Mouse (Mus musculus) bone marrow macrophage, adult 2 months (primary cell): ENCODE results near the gene Gad1.

Source experiments
- CTCF ChIP-seq: IDR thresholded peaks from 2 replicates; pipeline ENCODE4 v1.5.1; 2012; ENCODE audit warnings: low read depth, mild to moderate bottlenecking, low read length, moderate library complexity
- POLR2A ChIP-seq: IDR thresholded peaks from 2 replicates; pipeline ENCODE4 v1.6.1; 2012; ENCODE audit warnings: mild to moderate bottlenecking, low read depth, low read length, borderline replicate concordance

GRCm38 (mm10) chr2:70508496-70508895 is 44.4 kb upstream of the Gad1 start, which contains the start of gene Erich2:
- no peak for TF ChIP-seq CTCF
- TF ChIP-seq POLR2A = no peak
